Mouse (Mus musculus): ENCODE data around the gene Gimap4.

- TF ChIP-seq HCFC1 (IDR thresholded peaks at IDR 0.05; ENCODE audit: low read depth, low read length) (no peak), POLR2A (IDR thresholded peaks at IDR 0.05; ENCODE audit: control insufficient read depth in 1 of 2, insufficient read depth in 1 of 2, low read depth in 1 of 2, low read length in 2 of 2, poor library complexity in 1 of 2) (no peak), ZKSCAN1 (IDR thresholded peaks at IDR 0.05; ENCODE audit: low read depth, low read length) (no peak), ZNF384 (IDR thresholded peaks at IDR 0.05; ENCODE audit: low read depth, low read length) (no peak), JUND (IDR thresholded peaks at IDR 0.05; ENCODE audit: low read depth, low read length) (no peak), MAFK (IDR thresholded peaks at IDR 0.05; ENCODE audit: borderline replicate concordance, low read depth, low read length) (no peak), MYB (IDR thresholded peaks at IDR 0.05; ENCODE audit: low read depth, low read length) (no peak), GABPA (IDR thresholded peaks at IDR 0.05; ENCODE audit: low read depth, low read length) (no peak)
Observed at GRCm38 (mm10) chr6:48658721-48659120, 25.6 kb upstream of the Gimap4 start.

All from MEL (cell line).